Mouse (Mus musculus): Measurements from ENCODE around the gene Ovol2. TPM values are rescaled to one million over a fixed set of nuclear protein-coding genes. Genes with fewer than 3 reads are reported as not detected.

The Ovol2 gene
- polyA plus RNA-seq, 1 experiment from 2014 or later, result 0.25 TPM

DNA sequence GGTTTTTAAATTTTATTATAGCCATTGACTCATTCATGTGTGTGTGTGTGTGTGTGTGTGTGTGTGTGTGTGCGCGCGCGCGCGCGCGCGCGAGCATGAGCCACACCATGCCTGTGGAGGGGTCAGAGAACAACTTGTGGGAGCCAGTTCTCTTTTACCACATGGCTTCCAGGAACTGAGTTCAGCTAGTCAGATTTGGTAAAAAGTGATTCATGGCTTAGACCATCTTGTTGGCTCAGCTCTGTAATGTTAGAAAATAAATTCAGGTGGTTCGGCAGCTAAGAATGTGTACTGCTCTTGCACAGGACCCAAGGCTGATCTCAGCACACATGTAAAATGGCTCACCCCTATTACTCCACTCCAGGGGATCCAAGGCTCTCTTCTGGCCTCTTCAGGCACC lies 30.8 kb downstream of the Ovol2 start:
- H3K4me1 ChIP-seq (replicated peaks; ENCODE audit: control insufficient read depth, insufficient read depth, low read length), result no peaks in the 10 kb centered on the region
- DNase-seq (ENCODE audit: low spot score), result no peak
- no peaks in the 10 kb centered on the region; the same call in 1 of the 2 replicates for H3K27me3 ChIP-seq (ENCODE audit: control insufficient read depth, insufficient read depth, low read length)
- no peak overlapping the region for H3K4me3 ChIP-seq (ENCODE audit: low read depth, low read length)
- no peak for ATAC-seq (ENCODE audit: low FRiP score)
- 97% methylated on average over 11 of the region's 11 CpGs for WGBS
- no peak overlapping the region for H3K27ac ChIP-seq (ENCODE audit: low read depth, low read length)
- H3K4me2 ChIP-seq (replicated peaks; ENCODE audit: low read depth, low read length), result no peak overlapping the region
- no peaks in the 10 kb centered on the region for H3K36me3 ChIP-seq (ENCODE audit: control insufficient read depth, insufficient read depth, low read length)
- no peak overlapping the region for H3K9ac ChIP-seq (ENCODE audit: low read depth, low read length)
- no peaks in the 10 kb centered on the region for H3K9me3 ChIP-seq (ENCODE audit: control insufficient read depth, low read length)

DNA sequence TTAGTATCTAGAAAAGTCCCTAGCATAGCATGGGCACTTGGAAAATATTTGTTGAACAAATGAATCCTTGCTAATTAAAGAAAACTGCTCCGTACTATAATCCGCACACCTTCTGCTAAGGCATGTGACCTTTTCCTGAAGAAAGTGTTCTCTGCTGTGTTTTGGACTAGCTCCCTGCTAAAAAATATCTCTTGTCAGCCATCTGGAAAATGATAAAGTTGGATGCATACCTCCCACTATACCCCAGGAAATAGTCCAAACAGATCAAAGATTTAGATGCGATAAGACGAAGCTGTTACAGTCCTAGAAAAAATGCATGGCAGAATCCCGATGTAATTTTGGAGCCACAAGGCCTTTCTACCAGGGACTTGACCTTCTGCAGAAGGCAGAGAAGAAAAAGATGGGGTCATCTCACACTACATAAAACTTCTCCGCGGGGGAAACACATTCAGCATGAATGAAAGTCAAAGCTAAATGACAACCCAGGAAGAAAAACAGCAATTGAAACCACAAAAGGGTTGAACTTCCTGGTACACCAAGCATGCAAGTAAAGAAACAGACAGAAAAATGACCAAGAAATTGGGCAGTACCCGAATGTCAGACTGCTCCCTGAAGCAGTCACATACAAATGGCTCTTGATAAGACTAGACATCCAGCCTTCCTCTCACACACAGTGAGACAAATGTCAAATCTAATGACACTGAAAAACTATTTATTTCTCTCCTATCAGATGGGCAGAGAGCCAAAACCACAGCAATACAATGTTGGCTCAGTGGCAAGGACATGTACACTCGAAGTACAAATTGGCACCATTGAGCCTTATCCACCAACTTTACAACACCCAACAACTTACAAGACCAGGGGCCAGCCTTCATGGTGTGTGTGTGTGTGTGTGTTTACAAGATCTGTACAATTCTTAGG lies 31.9 kb downstream of the Ovol2 start:
- Histone ChIP-seq H3K9me3 (ENCODE audit: control insufficient read depth, low read length) (no peaks in the 10 kb centered on the region), H3K36me3 (ENCODE audit: control insufficient read depth, insufficient read depth, low read length) (no peaks in the 10 kb centered on the region), H3K27ac (ENCODE audit: low read depth, low read length) (no peak overlapping the region), H3K27me3 (ENCODE audit: control insufficient read depth, insufficient read depth, low read length) (no peaks in the 10 kb centered on the region; the same call in 1 of the 2 replicates), H3K4me2 (replicated peaks; ENCODE audit: low read depth, low read length) (no peak overlapping the region), H3K4me3 (ENCODE audit: low read depth, low read length) (no peak overlapping the region), H3K4me1 (replicated peaks; ENCODE audit: control insufficient read depth, insufficient read depth, low read length) (no peaks in the 10 kb centered on the region), H3K9ac (ENCODE audit: low read depth, low read length) (no peak overlapping the region)
- 80% methylated on average over 9 of the region's 9 CpGs for WGBS
- no peak for DNase-seq (ENCODE audit: low spot score)
- no peak for ATAC-seq (ENCODE audit: low FRiP score)

DNA sequence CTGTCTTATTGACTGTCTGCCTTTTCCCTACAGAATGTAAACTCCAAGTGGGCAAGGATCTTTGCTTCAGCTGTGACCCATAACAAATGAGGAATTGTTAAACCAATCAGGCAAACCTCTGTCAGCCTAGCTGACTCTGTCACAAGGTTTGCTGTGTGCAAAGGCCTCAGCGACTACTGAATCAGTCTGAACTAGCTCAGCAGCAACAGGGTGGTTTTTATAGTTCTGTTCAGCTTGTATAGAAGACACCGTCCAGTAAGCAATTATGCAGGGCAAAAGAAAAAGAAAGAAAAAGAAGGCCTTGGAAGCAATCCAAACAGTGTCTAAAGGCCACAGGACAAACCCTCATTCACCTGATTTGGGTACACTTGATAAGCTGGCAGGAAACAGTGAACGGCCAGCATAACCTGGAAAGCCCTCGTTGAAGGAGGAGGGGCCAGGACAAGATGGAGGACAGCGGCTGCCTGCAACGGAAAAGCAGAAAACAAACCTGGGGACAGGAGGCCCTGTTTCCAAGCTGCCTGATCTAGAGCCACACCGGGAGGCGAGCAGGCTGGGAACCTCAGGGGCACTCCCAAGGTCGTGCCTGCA lies 36.7 kb downstream of the Ovol2 start:
- no peak for ATAC-seq (ENCODE audit: low FRiP score)
- H3K36me3 ChIP-seq (ENCODE audit: control insufficient read depth, insufficient read depth, low read length), result no peaks in the 10 kb centered on the region
- H3K27ac ChIP-seq (ENCODE audit: low read depth, low read length), result no peak overlapping the region
- H3K4me1 ChIP-seq (replicated peaks; ENCODE audit: control insufficient read depth, insufficient read depth, low read length), result no peaks in the 10 kb centered on the region
- no peak for DNase-seq (ENCODE audit: low spot score)
- no peak overlapping the region for H3K4me3 ChIP-seq (ENCODE audit: low read depth, low read length)
- 73% methylated on average over 9 of the region's 9 CpGs for WGBS
- no peaks in the 10 kb centered on the region; the same call in 1 of the 2 replicates for H3K27me3 ChIP-seq (ENCODE audit: control insufficient read depth, insufficient read depth, low read length)
- H3K4me2 ChIP-seq (replicated peaks; ENCODE audit: low read depth, low read length), result no peak overlapping the region
- no peaks in the 10 kb centered on the region for H3K9me3 ChIP-seq (ENCODE audit: control insufficient read depth, low read length)
- no peak overlapping the region for H3K9ac ChIP-seq (ENCODE audit: low read depth, low read length)

DNA sequence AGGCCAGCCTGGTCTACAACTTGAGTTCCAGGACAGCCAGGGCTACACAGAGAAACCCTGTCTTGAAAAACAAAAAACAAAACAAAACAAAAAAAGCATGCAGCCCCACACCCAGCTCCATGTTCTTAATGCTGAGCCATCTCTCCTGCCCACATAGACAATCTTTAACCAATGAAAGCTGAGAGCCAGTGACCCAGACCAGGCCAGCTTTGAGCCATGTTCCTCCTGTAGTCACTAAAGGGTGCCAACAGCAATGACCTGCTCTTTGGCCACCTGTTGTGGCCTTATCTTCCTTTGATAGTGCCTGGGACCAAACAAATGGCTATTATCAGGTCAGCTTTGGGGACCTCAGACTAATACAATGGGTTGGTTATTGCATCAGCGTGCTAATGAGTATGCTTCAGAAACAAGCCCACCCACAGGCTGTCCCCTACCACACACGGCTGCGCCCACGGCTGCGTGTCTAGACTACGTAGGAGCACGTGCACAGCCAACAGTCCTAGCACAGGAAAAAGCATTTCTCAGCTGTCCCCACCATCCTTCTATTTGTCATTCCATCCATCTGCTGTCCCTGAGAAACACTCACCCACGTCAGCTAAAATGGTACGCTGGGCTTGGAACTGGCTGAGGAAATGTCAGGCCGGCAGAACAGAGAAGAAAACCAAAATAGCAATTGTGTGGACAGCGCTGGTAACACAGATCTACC lies 40.2 kb downstream of the Ovol2 start:
- Histone ChIP-seq H3K4me3 (ENCODE audit: low read depth, low read length) (no peak overlapping the region), H3K4me1 (replicated peaks; ENCODE audit: control insufficient read depth, insufficient read depth, low read length) (no peaks in the 10 kb centered on the region), H3K4me2 (replicated peaks; ENCODE audit: low read depth, low read length) (no peak overlapping the region), H3K9ac (ENCODE audit: low read depth, low read length) (no peak overlapping the region), H3K9me3 (ENCODE audit: control insufficient read depth, low read length) (no peaks in the 10 kb centered on the region), H3K27ac (ENCODE audit: low read depth, low read length) (no peak overlapping the region), H3K27me3 (ENCODE audit: control insufficient read depth, insufficient read depth, low read length) (no peaks in the 10 kb centered on the region), H3K36me3 (ENCODE audit: control insufficient read depth, insufficient read depth, low read length) (no peaks in the 10 kb centered on the region)
- WGBS, result 87% methylated on average over 11 of the region's 11 CpGs
- ATAC-seq (ENCODE audit: low FRiP score) (no peak), DNase-seq (ENCODE audit: low spot score) (no peak)

DNA sequence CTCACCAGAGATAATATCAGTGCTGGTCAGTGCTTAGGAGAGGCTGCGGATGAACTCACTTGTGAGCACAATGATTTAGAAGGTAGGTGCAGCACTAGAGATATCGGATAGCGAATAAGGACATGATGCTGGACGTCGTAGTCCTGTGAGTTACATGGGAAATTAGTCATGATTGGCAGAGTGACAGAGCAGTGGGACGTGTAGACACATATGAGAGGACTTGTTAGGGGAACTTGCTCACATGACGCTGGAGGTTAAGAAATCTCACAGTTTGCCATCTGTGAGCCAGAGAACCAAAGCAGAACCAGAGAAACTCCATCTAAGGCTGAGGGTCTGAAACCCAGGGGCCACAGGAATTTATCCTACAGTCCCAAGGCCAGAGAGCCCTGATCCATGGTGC lies 41.6 kb downstream of the Ovol2 start:
- no peaks in the 10 kb centered on the region for H3K27me3 ChIP-seq (ENCODE audit: control insufficient read depth, insufficient read depth, low read length)
- ATAC-seq (ENCODE audit: low FRiP score) (no peak), DNase-seq (ENCODE audit: low spot score) (no peak)
- H3K9ac ChIP-seq (ENCODE audit: low read depth, low read length), result no peak overlapping the region
- no peaks in the 10 kb centered on the region for H3K36me3 ChIP-seq (ENCODE audit: control insufficient read depth, insufficient read depth, low read length)
- no peak overlapping the region for H3K4me2 ChIP-seq (replicated peaks; ENCODE audit: low read depth, low read length)
- WGBS, result 90% methylated on average over 7 of the region's 7 CpGs
- no peak overlapping the region for H3K27ac ChIP-seq (ENCODE audit: low read depth, low read length)
- H3K4me1 ChIP-seq (replicated peaks; ENCODE audit: control insufficient read depth, insufficient read depth, low read length), result no peaks in the 10 kb centered on the region
- no peak overlapping the region for H3K4me3 ChIP-seq (ENCODE audit: low read depth, low read length)
- no peaks in the 10 kb centered on the region for H3K9me3 ChIP-seq (ENCODE audit: control insufficient read depth, low read length)

DNA sequence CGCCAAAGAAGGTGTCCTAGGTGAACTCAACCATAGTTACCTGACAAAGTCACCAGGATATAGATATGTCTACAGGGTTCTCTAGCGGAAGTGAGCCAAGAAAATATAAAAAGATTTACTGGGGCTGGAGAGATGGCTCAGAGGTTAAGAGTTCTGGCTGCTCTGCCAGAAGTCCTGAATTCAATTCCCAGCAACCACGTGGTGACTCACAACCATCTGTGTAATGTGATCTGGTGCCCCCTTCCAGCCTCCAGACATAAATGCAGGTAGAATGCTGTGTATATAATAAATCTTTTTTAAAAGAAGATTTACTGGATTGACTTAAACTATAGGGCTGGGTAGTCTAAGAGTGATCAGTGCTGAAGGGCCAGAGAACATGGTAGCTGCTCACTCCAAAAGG lies 50.5 kb downstream of the Ovol2 start:
- Histone ChIP-seq H3K9me3 (ENCODE audit: control insufficient read depth, low read length) (no peaks in the 10 kb centered on the region), H3K4me1 (replicated peaks; ENCODE audit: control insufficient read depth, insufficient read depth, low read length) (no peaks in the 10 kb centered on the region), H3K36me3 (ENCODE audit: control insufficient read depth, insufficient read depth, low read length) (peaks cover 2% of the 10 kb centered on the region; the same call in 1 of the 2 replicates), H3K4me3 (ENCODE audit: low read depth, low read length) (no peak overlapping the region), H3K4me2 (replicated peaks; ENCODE audit: low read depth, low read length) (no peak overlapping the region), H3K9ac (ENCODE audit: low read depth, low read length) (no peak overlapping the region), H3K27me3 (ENCODE audit: control insufficient read depth, insufficient read depth, low read length) (no peaks in the 10 kb centered on the region), H3K27ac (ENCODE audit: low read depth, low read length) (no peak overlapping the region)
- 63% methylated on average over 3 of the region's 3 CpGs for WGBS
- DNase-seq (ENCODE audit: low spot score), result no peak
- ATAC-seq (ENCODE audit: low FRiP score), result no peak

DNA sequence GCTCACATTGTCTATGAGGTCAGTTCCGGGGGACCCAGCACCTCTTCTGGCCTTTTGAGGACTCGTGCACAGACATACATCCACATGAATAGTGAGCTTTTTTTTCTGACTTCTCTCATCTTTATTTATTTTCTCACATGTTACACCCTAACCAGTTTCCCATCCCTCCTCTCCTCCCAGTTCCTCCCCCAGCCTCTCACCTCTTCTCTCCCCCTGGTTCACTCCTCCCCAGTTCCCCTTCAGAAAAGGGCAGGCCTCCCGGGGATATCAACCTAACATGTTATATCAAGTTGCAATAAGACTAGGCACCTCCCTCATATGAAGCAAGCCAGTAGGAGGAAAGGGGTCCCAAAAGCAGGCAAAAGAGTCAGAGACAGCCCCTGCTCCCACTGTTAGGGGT lies 51.4 kb downstream of the Ovol2 start:
- 77% methylated on average over 3 of the region's 3 CpGs for WGBS

DNA sequence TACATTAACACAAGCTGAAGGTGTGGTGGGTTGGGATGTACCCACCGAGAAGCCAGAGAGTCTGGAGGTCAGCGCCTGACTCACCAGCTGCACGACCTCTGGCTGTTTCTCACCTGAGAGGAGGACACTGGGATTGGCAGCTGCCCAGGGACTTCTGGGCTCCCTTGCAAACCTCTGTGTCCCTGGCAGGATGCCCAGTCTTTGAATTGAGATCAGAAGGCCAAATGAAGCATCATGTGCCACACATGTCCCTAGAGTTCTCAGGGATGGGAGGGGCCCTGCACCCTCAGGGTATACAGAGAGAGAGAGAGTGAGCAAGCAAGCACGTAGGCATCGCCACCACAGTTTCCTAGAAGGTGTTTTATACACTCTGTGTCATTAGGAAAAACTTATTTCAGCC lies 52.2 kb downstream of the Ovol2 start:
- WGBS, result 93% methylated on average over 5 of the region's 5 CpGs

More for the DNA sequence above, 51.4 kb downstream of the Ovol2 start:
- Histone ChIP-seq H3K27me3 (ENCODE audit: control insufficient read depth, insufficient read depth, low read length) (no peaks in the 10 kb centered on the region), H3K9ac (ENCODE audit: low read depth, low read length) (no peak overlapping the region), H3K4me2 (replicated peaks; ENCODE audit: low read depth, low read length) (no peak overlapping the region), H3K4me1 (replicated peaks; ENCODE audit: control insufficient read depth, insufficient read depth, low read length) (no peaks in the 10 kb centered on the region), H3K4me3 (ENCODE audit: low read depth, low read length) (no peak overlapping the region), H3K36me3 (ENCODE audit: control insufficient read depth, insufficient read depth, low read length) (peaks cover 2% of the 10 kb centered on the region; the same call in 1 of the 2 replicates), H3K27ac (ENCODE audit: low read depth, low read length) (no peak overlapping the region), H3K9me3 (ENCODE audit: control insufficient read depth, low read length) (no peaks in the 10 kb centered on the region)
- no peak for DNase-seq (ENCODE audit: low spot score)
- ATAC-seq (ENCODE audit: low FRiP score), result no peak

More for the DNA sequence above, 52.2 kb downstream of the Ovol2 start:
- no peak for ATAC-seq (ENCODE audit: low FRiP score)
- DNase-seq (ENCODE audit: low spot score), result no peak
- H3K9ac ChIP-seq (ENCODE audit: low read depth, low read length), result no peak overlapping the region
- no peak overlapping the region for H3K27ac ChIP-seq (ENCODE audit: low read depth, low read length)
- no peaks in the 10 kb centered on the region for H3K4me1 ChIP-seq (replicated peaks; ENCODE audit: control insufficient read depth, insufficient read depth, low read length)
- no peak overlapping the region for H3K4me2 ChIP-seq (replicated peaks; ENCODE audit: low read depth, low read length)
- H3K36me3 ChIP-seq (ENCODE audit: control insufficient read depth, insufficient read depth, low read length), result peaks cover 2% of the 10 kb centered on the region; the same call in 1 of the 2 replicates
- no peak overlapping the region for H3K4me3 ChIP-seq (ENCODE audit: low read depth, low read length)
- no peaks in the 10 kb centered on the region for H3K27me3 ChIP-seq (ENCODE audit: control insufficient read depth, insufficient read depth, low read length)
- H3K9me3 ChIP-seq (ENCODE audit: control insufficient read depth, low read length), result no peaks in the 10 kb centered on the region

Data from hindbrain, embryonic 11.5 days (tissue).